Mouse (Mus musculus): ENCODE measurements around the gene Gm15107. TPM values are rescaled to one million over a fixed set of nuclear protein-coding genes. Genes with fewer than 3 reads are reported as not detected.
"Not testable (repeated sequence)": the region's sequence is repeated elsewhere in the genome, so short reads cannot be mapped to it uniquely, and the experiment has no call there.

Gene Gm15107
- total RNA-seq (2014; fragmentation: Nextera tagmentation) (not detected in 2 replicates), total RNA-seq (2017) (not detected in 2 replicates)

DNA sequence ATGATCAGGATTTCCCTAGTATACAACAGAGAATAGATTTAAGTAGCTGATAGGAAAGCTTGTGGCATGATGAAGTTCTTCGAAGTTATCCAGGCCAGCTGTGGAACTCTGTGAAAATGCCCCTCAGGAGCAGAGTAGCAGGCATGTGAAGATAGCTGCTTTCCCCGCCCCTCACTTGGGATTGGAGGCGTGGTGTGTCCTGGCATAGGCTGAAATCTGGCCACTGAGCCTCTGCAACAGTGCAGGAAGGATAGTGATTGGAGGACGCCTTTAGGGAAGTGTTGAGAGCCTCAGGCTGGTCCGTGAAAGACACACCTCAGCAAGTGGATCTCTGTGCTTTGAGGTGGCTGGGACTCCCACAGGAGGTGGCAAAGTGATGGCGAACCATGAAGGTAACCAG, at the start of gene Gm15107:
Gene Gm15107 (plus strand): TSS at position 301 of the 400 bp plus-strand sequence.
- ATAC-seq (replicated peaks; ENCODE audit: poor library complexity, severe bottlenecking): not testable (repeated sequence)

Other genes with a start within 250 kb of the Gm15107 start
- gene Gm15080, start 187.7 kb upstream of the Gm15107 start, total RNA-seq (2014; fragmentation: Nextera tagmentation): not detected in 2 replicates
- gene Gm15080, start 187.7 kb upstream of the Gm15107 start, total RNA-seq (2017): not detected in 2 replicates

Data from granulocyte monocyte progenitor cell, adult 5-6 weeks (primary cell).